Mouse (Mus musculus) myocyte (in vitro differentiated cells): Measurements from ENCODE around the gene Por. TPM values are rescaled to one million over a fixed set of nuclear protein-coding genes. Genes with fewer than 3 reads are reported as not detected.

ENCODE experiments used
- H3K27me3 ChIP-seq: one replicate; pipeline ENCODE4 v1.6.1; 2011; ENCODE audit not compliant: control insufficient read depth, insufficient read depth, insufficient read length
- H3K36me3 ChIP-seq: one replicate; pipeline ENCODE4 v1.6.1; 2011; ENCODE audit not compliant: control insufficient read depth, insufficient read depth
- H3K4me2 ChIP-seq: one replicate; pipeline ENCODE4 v1.6.1; 2011; ENCODE audit warnings: low read depth, control low read depth
- H3K4me3 ChIP-seq: one replicate; pipeline ENCODE4 v1.5.1; 2011; ENCODE audit warnings: mild to moderate bottlenecking, control low read depth, moderate library complexity
- H3K79me2 ChIP-seq: one replicate; pipeline ENCODE4 v1.6.1; 2011; ENCODE audit not compliant: control insufficient read depth, insufficient read depth
- H3ac ChIP-seq: one replicate; pipeline ENCODE4 v1.6.1; 2011; ENCODE audit not compliant: control insufficient read depth, insufficient read length
- CEBPB ChIP-seq: IDR thresholded peaks from 2 replicates; pipeline ENCODE4 v1.6.1; 2011; ENCODE audit warnings: mild to moderate bottlenecking, moderate library complexity; ENCODE audit not compliant: poor library complexity, insufficient read depth, severe bottlenecking
- E2F4 ChIP-seq: IDR thresholded peaks from one replicate; pipeline ENCODE4 v1.6.1; 2011; ENCODE audit warnings: mild to moderate bottlenecking, control low read depth, moderate library complexity; ENCODE audit not compliant: insufficient read depth
- MAX ChIP-seq: IDR thresholded peaks from one replicate; pipeline ENCODE4 v1.6.1; 2011; ENCODE audit warnings: low read depth, mild to moderate bottlenecking, control low read depth
- MYOD1 ChIP-seq, 3 experiments: IDR thresholded peaks; one replicate each; pipeline ENCODE4 v1.6.1; 2011; ENCODE audit warnings: control low read depth in 2 of 3, low read depth in 2 of 3, mild to moderate bottlenecking in 2 of 3, moderate library complexity in 1 of 3; ENCODE audit not compliant: insufficient read length in 2 of 3, control insufficient read depth in 1 of 3
- MYOG ChIP-seq, 3 experiments: IDR thresholded peaks; one replicate each; pipeline ENCODE4 v1.6.1; 2011; ENCODE audit warnings: control low read depth in 2 of 3, low read depth in 2 of 3, mild to moderate bottlenecking in 2 of 3; ENCODE audit not compliant: insufficient read length in 2 of 3, control insufficient read depth in 1 of 3, insufficient read depth in 1 of 3
- POLR2A ChIP-seq: IDR thresholded peaks from one replicate; pipeline ENCODE4 v1.6.1; 2011; ENCODE audit warnings: low read depth, mild to moderate bottlenecking, control low read depth, moderate library complexity; ENCODE audit not compliant: insufficient read length
- POLR2AphosphoS2 ChIP-seq: IDR thresholded peaks from one replicate; pipeline ENCODE4 v1.6.1; 2011; ENCODE audit warnings: low read depth, control low read depth; ENCODE audit not compliant: insufficient read length
- REST ChIP-seq: IDR thresholded peaks from one replicate; pipeline ENCODE4 v1.6.1; 2011; ENCODE audit warnings: mild to moderate bottlenecking, control low read depth, moderate library complexity; ENCODE audit not compliant: insufficient read depth, insufficient read length
- SRF ChIP-seq: IDR thresholded peaks from one replicate; pipeline ENCODE4 v1.6.1; 2011; ENCODE audit warnings: low read depth; ENCODE audit not compliant: control insufficient read depth, insufficient read length
- TCF12 ChIP-seq: IDR thresholded peaks from one replicate; pipeline ENCODE4 v1.6.1; 2011; ENCODE audit warnings: mild to moderate bottlenecking, control low read depth; ENCODE audit not compliant: poor library complexity, insufficient read depth, severe bottlenecking
- TCF3 ChIP-seq: IDR thresholded peaks from one replicate; pipeline ENCODE4 v1.6.1; 2011; ENCODE audit warnings: low read depth, control low read depth; ENCODE audit not compliant: insufficient read length
- USF1 ChIP-seq: IDR thresholded peaks from one replicate; pipeline ENCODE4 v1.6.1; 2011; ENCODE audit warnings: low read depth, mild to moderate bottlenecking, control low read depth, moderate library complexity
- polyA plus RNA-seq: library from polyadenylated mRNA; unstranded; fragments of >200 nt; fragmentation: generic; extraction: Trizol; gene quantifications from one replicate; pipeline ENCODE4 v1.2.1, GENCODE M21; 2012; ENCODE audit warnings: missing spikeins

Gene Por
- polyA plus RNA-seq, 1 experiment = 90.6 TPM

DNA sequence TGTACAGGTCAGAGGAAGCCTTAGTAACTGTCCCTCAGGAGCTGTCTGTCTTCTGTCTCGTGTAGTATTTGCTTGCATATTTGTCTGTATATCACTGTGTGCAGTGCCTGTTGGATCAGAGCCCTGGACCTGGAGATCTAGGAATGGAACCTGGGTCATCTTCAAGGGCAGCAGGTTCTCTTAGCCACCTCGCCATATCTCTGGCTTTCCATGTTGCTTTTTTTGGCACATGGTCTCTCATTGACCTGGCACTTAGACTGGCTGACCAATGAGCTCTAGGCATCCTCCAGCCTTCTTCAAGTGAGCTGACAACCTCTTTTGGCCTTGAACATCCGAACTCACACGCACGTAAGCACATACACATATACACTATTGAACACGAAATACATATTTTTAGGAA is 32.4 kb downstream of the Por start:
- Histone ChIP-seq H3ac (no peak overlapping the region), H3K4me2 (peak overlapping the region; percentile 55), H3K4me3 (no peak overlapping the region), H3K79me2 (peaks cover 32% of the 10 kb centered on the region), H3K27me3 (no peaks in the 10 kb centered on the region), H3K36me3 (no peaks in the 10 kb centered on the region)
- TF ChIP-seq MAX (no peak), POLR2A (no peak), CEBPB (no peak), MYOG (IDR thresholded peaks at IDR 0.05; ENCODE audit: control insufficient read depth in 1 of 3, insufficient read depth in 1 of 3, insufficient read length in 2 of 3, low read depth in 2 of 3) (no peak), MYOD1 (IDR thresholded peaks at IDR 0.05; ENCODE audit: control insufficient read depth in 1 of 3, insufficient read length in 2 of 3, low read depth in 2 of 3) (no peak), REST (no peak), TCF3 (no peak), SRF (no peak), POLR2AphosphoS2 (no peak), E2F4 (no peak), TCF12 (no peak), USF1 (no peak)

DNA sequence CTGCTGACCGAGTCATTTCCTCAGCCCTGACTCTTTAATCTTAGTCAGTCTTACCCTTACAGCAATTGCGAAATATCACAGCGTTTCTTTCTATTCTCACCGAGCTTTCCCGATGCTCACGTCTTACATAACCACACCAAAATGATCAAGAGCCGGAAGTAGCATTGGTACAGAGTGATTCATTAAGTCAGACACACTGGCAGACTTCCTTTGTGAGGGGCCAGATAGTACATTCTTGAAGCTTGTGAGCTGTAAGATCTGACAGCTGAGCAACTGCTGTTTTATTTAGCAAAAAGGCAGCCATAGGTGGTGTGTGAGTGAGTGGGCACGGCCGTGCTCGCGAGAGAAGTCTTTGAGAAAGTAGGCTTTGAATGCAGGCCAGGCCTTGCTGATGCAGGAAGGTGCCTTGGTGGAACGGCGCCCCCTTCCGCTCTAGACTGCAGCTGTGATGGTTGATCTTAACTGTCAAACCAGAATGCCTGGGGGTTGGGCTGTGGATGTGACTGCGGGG is 32.9 kb downstream of the Por start:
- peaks cover 27% of the 10 kb centered on the region for H3K79me2 ChIP-seq
- no peak overlapping the region for H3K4me3 ChIP-seq
- TF ChIP-seq USF1 (no peak), MYOD1 (IDR thresholded peaks at IDR 0.05; ENCODE audit: control insufficient read depth in 1 of 3, insufficient read length in 2 of 3, low read depth in 2 of 3) (peak; percentile 74 to 96 (median 93)), TCF12 (no peak), POLR2AphosphoS2 (no peak), TCF3 (peak; percentile 27), SRF (no peak), POLR2A (no peak), REST (no peak), E2F4 (no peak), MYOG (IDR thresholded peaks at IDR 0.05; ENCODE audit: control insufficient read depth in 1 of 3, insufficient read depth in 1 of 3, insufficient read length in 2 of 3, low read depth in 2 of 3) (peak in 1 of 3 experiments; percentile 59), MAX (no peak), CEBPB (peak; percentile 97)
- peak overlapping the region; percentile 55 for H3K4me2 ChIP-seq
- no peaks in the 10 kb centered on the region for H3K36me3 ChIP-seq
- no peaks in the 10 kb centered on the region for H3K27me3 ChIP-seq
- H3ac ChIP-seq = no peak overlapping the region

DNA sequence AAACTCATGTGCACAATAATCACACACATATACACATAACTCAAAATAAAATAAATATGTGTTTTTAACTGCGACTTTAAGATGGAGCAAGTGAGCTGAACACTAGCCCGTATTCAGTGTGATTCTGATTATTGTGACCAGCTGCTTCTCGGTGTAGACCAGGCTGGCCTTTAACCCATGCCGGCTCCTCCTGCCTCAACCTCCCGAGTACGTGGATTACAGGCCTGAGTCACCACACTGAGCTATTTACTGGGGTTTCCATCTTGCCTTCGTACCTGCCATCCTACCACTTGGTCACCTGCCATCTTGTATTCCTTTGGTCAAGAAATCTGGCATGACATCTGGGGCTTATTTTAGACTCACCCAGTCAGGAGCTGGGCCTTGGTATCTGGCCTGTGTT is 33.6 kb downstream of the Por start:
- H3K36me3 ChIP-seq = no peaks in the 10 kb centered on the region
- TF ChIP-seq MAX (no peak), POLR2A (no peak), MYOG (IDR thresholded peaks at IDR 0.05; ENCODE audit: control insufficient read depth in 1 of 3, insufficient read depth in 1 of 3, insufficient read length in 2 of 3, low read depth in 2 of 3) (no peak), POLR2AphosphoS2 (no peak), TCF3 (no peak), USF1 (no peak), CEBPB (no peak), MYOD1 (IDR thresholded peaks at IDR 0.05; ENCODE audit: control insufficient read depth in 1 of 3, insufficient read length in 2 of 3, low read depth in 2 of 3) (no peak), E2F4 (no peak), TCF12 (no peak), SRF (no peak)
- peak overlapping the region; percentile 55 for H3K4me2 ChIP-seq
- H3K27me3 ChIP-seq = no peaks in the 10 kb centered on the region
- H3K4me3 ChIP-seq = no peak overlapping the region
- no peak overlapping the region for H3ac ChIP-seq
- peaks cover 33% of the 10 kb centered on the region for H3K79me2 ChIP-seq

DNA sequence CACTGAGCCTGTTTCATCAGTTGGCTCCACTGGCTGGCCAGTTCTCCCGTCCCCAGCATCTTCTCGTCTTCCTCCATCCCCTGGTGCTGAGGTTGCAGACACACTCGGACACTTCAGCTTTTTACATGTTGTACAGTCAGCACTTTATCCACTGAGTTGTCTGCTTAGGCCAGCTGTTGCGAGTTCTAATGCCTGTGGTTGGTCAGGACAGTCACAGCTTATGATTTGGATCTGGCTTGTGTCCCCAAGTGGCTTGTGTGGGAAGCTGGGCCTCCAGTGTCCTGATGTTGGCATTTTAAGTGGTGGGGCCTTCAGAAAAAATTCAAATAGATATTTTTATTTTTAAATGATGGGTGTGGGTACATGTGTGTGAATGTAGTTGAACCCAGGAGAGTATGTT is 35.5 kb downstream of the Por start:
- TF ChIP-seq MYOD1 (IDR thresholded peaks at IDR 0.05; ENCODE audit: control insufficient read depth in 1 of 3, insufficient read length in 2 of 3, low read depth in 2 of 3) (peak in 1 of 3 experiments; percentile 71), TCF3 (no peak), MYOG (IDR thresholded peaks at IDR 0.05; ENCODE audit: control insufficient read depth in 1 of 3, insufficient read depth in 1 of 3, insufficient read length in 2 of 3, low read depth in 2 of 3) (peak in 2 of 3 experiments; percentile 32 to 51)
- H3K36me3 ChIP-seq = no peaks in the 10 kb centered on the region

GRCm38 (mm10) chr5:135707039-135707438 is 37.2 kb downstream of the Por start:
- TF ChIP-seq MYOD1 (IDR thresholded peaks at IDR 0.05; ENCODE audit: control insufficient read depth in 1 of 3, insufficient read length in 2 of 3, low read depth in 2 of 3) (no peak), POLR2A (no peak), TCF12 (no peak), E2F4 (no peak), MAX (no peak), USF1 (no peak), REST (no peak), CEBPB (no peak), POLR2AphosphoS2 (no peak)
- no peaks in the 10 kb centered on the region for H3K36me3 ChIP-seq
- H3K4me3 ChIP-seq = no peak overlapping the region
- H3K79me2 ChIP-seq = peaks cover 57% of the 10 kb centered on the region
- no peak overlapping the region for H3K4me2 ChIP-seq
- H3ac ChIP-seq = no peak overlapping the region
- H3K27me3 ChIP-seq = no peaks in the 10 kb centered on the region

More for the DNA sequence above, 35.5 kb downstream of the Por start:
- H3K4me2 ChIP-seq = no peak overlapping the region
- no peaks in the 10 kb centered on the region for H3K27me3 ChIP-seq
- H3ac ChIP-seq = no peak overlapping the region
- peaks cover 48% of the 10 kb centered on the region for H3K79me2 ChIP-seq
- no peak overlapping the region for H3K4me3 ChIP-seq
